ENCODE assay signal across 9 mouse cellular contexts in the genomic region with DNA sequence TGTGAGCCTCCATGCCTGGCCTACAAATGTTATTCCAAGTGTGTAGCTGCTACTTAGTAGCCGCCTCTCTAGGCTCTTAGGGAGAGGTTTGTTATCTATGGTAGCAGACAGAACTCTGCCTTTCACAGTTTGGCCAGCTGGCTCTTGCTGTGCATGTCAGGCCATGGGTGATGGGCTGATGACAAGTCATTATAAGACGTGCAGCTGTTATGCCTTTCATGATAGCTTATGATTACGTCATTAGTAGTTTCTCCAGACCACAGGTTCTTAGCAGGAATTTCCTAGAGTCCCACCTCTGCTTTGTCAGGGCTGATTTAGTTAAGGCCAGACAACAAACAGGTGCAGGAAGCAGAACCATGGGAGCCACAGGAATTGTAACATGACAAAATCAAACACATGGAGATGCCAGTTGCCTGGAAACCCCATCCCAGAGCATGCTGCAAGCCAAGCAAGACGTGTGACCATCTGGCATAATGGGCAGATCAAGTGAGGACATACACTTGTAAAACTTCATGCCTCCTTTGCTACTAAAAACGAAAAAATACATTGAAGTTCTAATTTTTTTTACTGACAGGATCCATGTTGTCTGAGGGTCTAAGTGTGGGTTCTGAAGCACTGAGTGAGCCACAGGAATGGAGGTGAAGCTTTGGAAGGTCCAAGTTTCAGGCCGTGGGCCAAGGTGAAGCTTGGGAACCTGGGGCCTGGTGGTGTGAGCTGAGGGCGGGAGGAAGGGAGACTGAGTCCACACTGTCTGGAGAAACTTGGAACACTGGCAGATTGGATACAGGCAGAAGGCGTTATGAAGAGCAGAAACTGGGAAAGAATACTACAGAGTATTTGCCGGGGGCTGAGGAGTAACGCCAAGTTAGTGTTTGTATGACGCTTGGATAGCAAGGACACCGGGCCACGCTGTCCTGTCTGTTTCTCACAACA. TPM values are rescaled to one million over a fixed set of nuclear protein-coding genes. Genes with fewer than 3 reads are reported as not detected.
A peak's percentile ranks its signal among the peaks of the same experiment; 100 is the strongest.
DNase-seq lines count a peak whose midpoint lies in the region; ATAC-seq and TF ChIP-seq lines count a peak whose summit lies in the region.
"Had no signal": no experiment of that assay in that cellular context is flagged by ENCODE, and none has a peak within 500 bp of the region (broad histone marks: within the 10 kb centered on the region; RNA-seq: fewer than 3 reads in every experiment).

No protein-coding gene starts in this region.

- H3K9ac ChIP-seq in MEL (ENCODE audit: control insufficient read depth, low read depth, low read length, poor library complexity, severe bottlenecking), result no peak overlapping the region
- H3K9ac ChIP-seq in liver, embryonic 11.5 days (ENCODE audit: low read depth, low read length), result peak overlapping the region; percentile 35; the same call in 1 of the 2 replicates
- no peak overlapping the region for H3K9ac ChIP-seq in midbrain, embryonic 15.5 days
- H3K9ac ChIP-seq: embryonic facial prominence, embryonic 12.5 days had no signal

- no peaks in the 10 kb centered on the region; a peak in 2 of 4 replicates for H3K36me3 ChIP-seq in MEL (ENCODE audit: control insufficient read depth in 1 of 2, insufficient read depth in 2 of 2, low read length in 2 of 2)
- H3K36me3 ChIP-seq in liver, embryonic 11.5 days (ENCODE audit: control insufficient read depth, insufficient read depth, low read length), result no peaks in the 10 kb centered on the region
- H3K36me3 ChIP-seq in midbrain, embryonic 15.5 days (replicated peaks), result no peaks in the 10 kb centered on the region
- H3K36me3 ChIP-seq: embryonic facial prominence, embryonic 12.5 days had no signal

- H3K79me2 ChIP-seq in MEL (ENCODE audit: control insufficient read depth, insufficient read depth, low read length, poor library complexity), result no peaks in the 10 kb centered on the region

- peak; percentile 98 for ATAC-seq in liver, embryonic 11.5 days (replicated peaks; ENCODE audit: low FRiP score)
- no peak for ATAC-seq in midbrain, embryonic 15.5 days (replicated peaks)

- no peak for TF ChIP-seq POLR2A in MEL (IDR thresholded peaks at IDR 0.05; ENCODE audit: control insufficient read depth in 1 of 2, insufficient read depth in 1 of 2, low read depth in 1 of 2, low read length in 2 of 2, poor library complexity in 1 of 2)

- H3K9me3 ChIP-seq in MEL (replicated peaks; ENCODE audit: insufficient read depth, low read length), result no peaks in the 10 kb centered on the region
- H3K9me3 ChIP-seq in liver, embryonic 11.5 days (ENCODE audit: control insufficient read depth, low read length), result no peaks in the 10 kb centered on the region
- no peaks in the 10 kb centered on the region for H3K9me3 ChIP-seq in midbrain, embryonic 15.5 days
- H3K9me3 ChIP-seq: embryonic facial prominence, embryonic 12.5 days had no signal

- H3K4me2 ChIP-seq in liver, embryonic 11.5 days, result 0 out of 2 replicates have a peak overlapping the region, but pooled peaks have one; percentile 5
- H3K4me2 ChIP-seq in midbrain, embryonic 15.5 days, result no peak overlapping the region
- H3K4me2 ChIP-seq: embryonic facial prominence, embryonic 12.5 days had no signal

- DNase-seq in embryo, embryonic 10 days (ENCODE audit: low spot score), result peak; percentile 20
- DNase-seq in embryo, embryonic 11 days, result no peak
- peak; percentile 72 for DNase-seq in MEL (ENCODE audit: low read depth, low spot score)
- DNase-seq in frontal cortex, postnatal 14 days (ENCODE audit: low spot score in 2 of 2), result peak; percentile 18 to 37
- no peak for DNase-seq in liver, embryonic 11.5 days (ENCODE audit: low spot score)
- no peak for DNase-seq in adrenal gland, adult (ENCODE audit: inconsistent age in 2 of 2, low spot score in 1 of 2)
- DNase-seq in thymus, postnatal 0 days (ENCODE audit: low spot score), result no peak

- WGBS in liver, embryonic 11.5 days, result 75% methylated on average over 13 of the region's 13 CpGs
- WGBS in midbrain, embryonic 15.5 days, result 85% methylated on average over 13 of the region's 13 CpGs

- no peak overlapping the region for H3K27ac ChIP-seq in MEL (ENCODE audit: control insufficient read depth, low read depth, low read length)
- peak overlapping the region; percentile 67 for H3K27ac ChIP-seq in liver, embryonic 11.5 days (ENCODE audit: low read depth, low read length)
- H3K27ac ChIP-seq in midbrain, embryonic 15.5 days, result no peak overlapping the region
- H3K27ac ChIP-seq: embryonic facial prominence, embryonic 12.5 days had no signal

- no peak overlapping the region for H3K4me3 ChIP-seq in MEL (ENCODE audit: control insufficient read depth in 1 of 2, insufficient read depth in 1 of 2, low read depth in 2 of 2, low read length in 2 of 2)
- no peak overlapping the region for H3K4me3 ChIP-seq in liver, embryonic 11.5 days (ENCODE audit: low read depth, low read length)
- no peak overlapping the region for H3K4me3 ChIP-seq in midbrain, embryonic 15.5 days
- H3K4me3 ChIP-seq: embryonic facial prominence, embryonic 12.5 days had no signal

- TF ChIP-seq CTCF in MEL (IDR thresholded peaks at IDR 0.05 in 2 of 3, conservative IDR thresholded peaks at IDR 0.05 in 1 of 3; ENCODE audit: control insufficient read depth in 1 of 3, insufficient read depth in 1 of 3, low read depth in 2 of 3, low read length in 3 of 3, poor library complexity in 1 of 3, severe bottlenecking in 1 of 3), result no peak

- TF ChIP-seq RAD21 in MEL (IDR thresholded peaks at IDR 0.05; ENCODE audit: low read depth, low read length), result no peak

- H3K4me1 ChIP-seq in MEL (ENCODE audit: control insufficient read depth in 1 of 2, insufficient read depth in 2 of 2, low read length in 2 of 2), result peaks cover 3 to 4% of the 10 kb centered on the region in 2 experiments; a peak in 3 of 4 replicates
- peaks cover 7% of the 10 kb centered on the region for H3K4me1 ChIP-seq in liver, embryonic 11.5 days (replicated peaks; ENCODE audit: control insufficient read depth, insufficient read depth, low read length)
- H3K4me1 ChIP-seq in midbrain, embryonic 15.5 days, result no peaks in the 10 kb centered on the region
- H3K4me1 ChIP-seq: embryonic facial prominence, embryonic 12.5 days had no signal

- H3K27me3 ChIP-seq in MEL (ENCODE audit: control insufficient read depth in 1 of 2, insufficient read depth in 2 of 2, low read length in 2 of 2), result peaks cover 0 to 1% of the 10 kb centered on the region in 2 experiments; a peak in 3 of 4 replicates
- no peaks in the 10 kb centered on the region for H3K27me3 ChIP-seq in liver, embryonic 11.5 days (replicated peaks; ENCODE audit: control insufficient read depth, insufficient read depth, low read length)
- no peaks in the 10 kb centered on the region for H3K27me3 ChIP-seq in midbrain, embryonic 15.5 days (replicated peaks)
- H3K27me3 ChIP-seq: embryonic facial prominence, embryonic 12.5 days had no signal

- peak; percentile 80 to 83 for TF ChIP-seq EP300 in MEL (IDR thresholded peaks at IDR 0.05; ENCODE audit: low read depth in 1 of 2, low read length in 2 of 2)

TF ChIP-seq in MEL, 35 proteins besides CTCF, POLR2A, EP300 and RAD21:
- TF ChIP-seq TCF12 (IDR thresholded peaks at IDR 0.05; ENCODE audit: low read depth, low read length) (peak; percentile 86), SIN3A (IDR thresholded peaks at IDR 0.05; ENCODE audit: low read length) (peak; percentile 58; the same call in 1 of the 2 replicates), NELFE (IDR thresholded peaks at IDR 0.05; ENCODE audit: low read depth, low read length) (no peak), MYB (IDR thresholded peaks at IDR 0.05; ENCODE audit: low read depth, low read length) (0 out of 2 replicates have a peak, but pooled peaks have one; percentile 50), JUND (IDR thresholded peaks at IDR 0.05; ENCODE audit: low read depth, low read length) (no peak), TAL1 (IDR thresholded peaks at IDR 0.05; ENCODE audit: low read length) (peak; percentile 76), GATA1 (IDR thresholded peaks at IDR 0.05; ENCODE audit: low read depth, low read length) (peak; percentile 66), MAX (IDR thresholded peaks at IDR 0.05; ENCODE audit: low read length) (peak; percentile 33; the same call in 1 of the 2 replicates), MXI1 (IDR thresholded peaks at IDR 0.05; ENCODE audit: low read depth, low read length) (no peak), BHLHE40 (IDR thresholded peaks at IDR 0.05; ENCODE audit: borderline replicate concordance, low read depth, low read length) (0 out of 2 replicates have a peak, but pooled peaks have one; percentile 8), SMC3 (IDR thresholded peaks at IDR 0.05; ENCODE audit: low read depth, low read length) (no peak), ETS1 (IDR thresholded peaks at IDR 0.05; ENCODE audit: low read depth, low read length) (peak; percentile 99)

RNA-seq across cellular contexts. Expression of a gene that starts 46.5 kb away (rescaled TPM):
- 60.4 and 70.6 TPM in 2 replicates for total RNA-seq in MEL (2012; rRNA removed)
- 10 to 100 TPM in 1 of 2 experiments, not detected in 1; 71.1 TPM for polyA plus RNA-seq in MEL (2012; ENCODE audit: insufficient read depth in 1 of 2, insufficient read length in 2 of 2, low read depth in 1 of 2, low replicate concordance in 2 of 2, missing spikeins in 1 of 2)
- polyA plus RNA-seq in liver, embryonic 11.5 days (2014; fragmentation: Nextera tagmentation; extraction: Ambion mirVana), result 139 TPM in 2 replicates
- 134 and 139 TPM in 2 replicates for polyA plus RNA-seq in midbrain, embryonic 15.5 days (2015; fragmentation: Nextera tagmentation; extraction: Ambion mirVana)
- 156 TPM in 2 replicates for polyA plus RNA-seq in thymus, postnatal 0 days (2015; fragmentation: Nextera tagmentation; extraction: Ambion mirVana)

RNA-seq across cellular contexts. Expression of a gene that starts 46.5 kb away (rescaled TPM):
- 45.2 and 48.9 TPM in 2 replicates for total RNA-seq in MEL (2012; rRNA removed)
- polyA plus RNA-seq in MEL (2012; ENCODE audit: insufficient read depth in 1 of 2, insufficient read length in 2 of 2, low read depth in 1 of 2, low replicate concordance in 2 of 2, missing spikeins in 1 of 2), result 10 to 100 TPM in 1 of 2 experiments, not detected in 1; 63.1 TPM
- polyA plus RNA-seq in liver, embryonic 11.5 days (2014; fragmentation: Nextera tagmentation; extraction: Ambion mirVana), result 40.3 and 41.7 TPM in 2 replicates
- polyA plus RNA-seq in midbrain, embryonic 15.5 days (2015; fragmentation: Nextera tagmentation; extraction: Ambion mirVana), result 58.3 and 59.9 TPM in 2 replicates
- polyA plus RNA-seq in thymus, postnatal 0 days (2015; fragmentation: Nextera tagmentation; extraction: Ambion mirVana), result 89.7 and 93.1 TPM in 2 replicates

RNA-seq across cellular contexts. Expression of a gene that starts 56.8 kb away (rescaled TPM):
- 0.08 TPM in 1 of 2 replicates, not detected in the other for total RNA-seq in MEL (2012; rRNA removed)
- polyA plus RNA-seq in MEL (2012; ENCODE audit: insufficient read depth in 1 of 2, insufficient read length in 2 of 2, low read depth in 1 of 2, low replicate concordance in 2 of 2, missing spikeins in 1 of 2), result under 1 TPM in 1 of 2 experiments, not detected in 1; 0.01 TPM
- polyA plus RNA-seq in liver, embryonic 11.5 days (2014; fragmentation: Nextera tagmentation; extraction: Ambion mirVana), result 0.16 and 0.29 TPM in 2 replicates
- 0.25 and 0.32 TPM in 2 replicates for polyA plus RNA-seq in midbrain, embryonic 15.5 days (2015; fragmentation: Nextera tagmentation; extraction: Ambion mirVana)
- 0.72 and 1.0 TPM in 2 replicates for polyA plus RNA-seq in thymus, postnatal 0 days (2015; fragmentation: Nextera tagmentation; extraction: Ambion mirVana)

Comparison
In these comparisons a context has a peak if more than half of its experiments do, and no peak if none do; other contexts are left out.
1. DNase-seq: peak in embryo, embryonic 10 days (single experiment), MEL (single experiment) and frontal cortex, postnatal 14 days (2 of 2); none in embryo, embryonic 11 days (single experiment), liver, embryonic 11.5 days (single experiment), adrenal gland, adult (0 of 2) and thymus, postnatal 0 days (single experiment).